Mouse (Mus musculus) MEL (cell line): ENCODE data around the gene Lamb3.

Experiments
- BHLHE40 ChIP-seq: IDR thresholded peaks from 2 replicates; pipeline ENCODE4 v1.6.1; 2012; ENCODE audit warnings: low read depth, mild to moderate bottlenecking, inconsistent platforms, low read length, improper control_type of control experiment, borderline replicate concordance
- POLR2A ChIP-seq, 2 experiments: IDR thresholded peaks; 2 replicates each; pipeline ENCODE4 v1.6.1; 2011 to 2012; ENCODE audit warnings: low read length in 2 of 2, mild to moderate bottlenecking in 2 of 2, control low read depth in 1 of 2, improper control_type of control experiment in 1 of 2, low read depth in 1 of 2, moderate library complexity in 1 of 2; ENCODE audit not compliant: control insufficient read depth in 1 of 2, insufficient read depth in 1 of 2, poor library complexity in 1 of 2

GRCm38 (mm10) chr1:193293039-193293438 lies 85.5 kb downstream of the Lamb3 start:
- TF ChIP-seq POLR2A (IDR thresholded peaks at IDR 0.05; ENCODE audit: control insufficient read depth in 1 of 2, insufficient read depth in 1 of 2, low read depth in 1 of 2, low read length in 2 of 2, poor library complexity in 1 of 2), result no peak
- no peak for TF ChIP-seq BHLHE40
